Mouse (Mus musculus) heart, embryonic 14.5 days (tissue): ENCODE measurements at regions not wholly inside any gene's neighbourhood (a gene's known extent, or its start where the extent isn't known, plus 50 kb on each side); places are given as distances from the start of the nearest gene placed in this dataset.

Source experiments
- ATAC-seq: fragments of 200-750 bp; cut with Nextera tagmentation; 2 replicates; pipeline ENCODE4 v1.8.0; 2017; ENCODE audit warnings: low read depth, moderate TSS enrichment; ENCODE audit not compliant: insufficient number of reproducible peaks, insufficient read depth, low FRiP score
- H3K27ac ChIP-seq, 2 experiments: fragments of 200-500 bp in 1 of 2; fragments of 300-500 bp in 1 of 2; sonication (generic) in 1 of 2; replicated peaks in 1 of 2; 2 replicates each; pipeline ENCODE4 v1.5.1; 2012 to 2014; ENCODE audit warnings: low read depth in 2 of 2, low read length in 2 of 2, control low read depth in 1 of 2, mild to moderate bottlenecking in 1 of 2, mixed read lengths in 1 of 2; ENCODE audit not compliant: control insufficient read depth in 1 of 2, insufficient read depth in 1 of 2
- H3K27me3 ChIP-seq: fragments of 300-500 bp; sonication (generic); 2 replicates; pipeline ENCODE4 v1.6.1; 2014; ENCODE audit warnings: mild to moderate bottlenecking, low read length, control low read depth; ENCODE audit not compliant: control insufficient read depth, insufficient read depth
- H3K36me3 ChIP-seq: fragments of 300-500 bp; sonication (generic); 2 replicates; pipeline ENCODE4 v1.6.1; 2014; ENCODE audit warnings: mild to moderate bottlenecking, control low read depth, low read length, mixed read lengths; ENCODE audit not compliant: control insufficient read depth, insufficient read depth
- H3K4me1 ChIP-seq, 2 experiments: fragments of 200-500 bp in 1 of 2; fragments of 300-500 bp in 1 of 2; sonication (generic) in 1 of 2; 2 replicates each; pipeline ENCODE4 v1.6.1; 2012 to 2014; ENCODE audit warnings: low read length in 2 of 2, control low read depth in 1 of 2, mixed read lengths in 1 of 2; ENCODE audit not compliant: control insufficient read depth in 2 of 2, insufficient read depth in 2 of 2
- H3K4me2 ChIP-seq: fragments of 300-500 bp; sonication (generic); 2 replicates; pipeline ENCODE4 v1.6.1; 2014; ENCODE audit warnings: mild to moderate bottlenecking, low read length
- H3K4me3 ChIP-seq, 2 experiments: fragments of 200-500 bp in 1 of 2; fragments of 300-500 bp in 1 of 2; sonication (generic) in 1 of 2; 2 replicates each; pipeline ENCODE4 v1.5.1; 2012 to 2014; ENCODE audit warnings: low read length in 2 of 2, mild to moderate bottlenecking in 2 of 2, control low read depth in 1 of 2, low read depth in 1 of 2, moderate library complexity in 1 of 2; ENCODE audit not compliant: control insufficient read depth in 1 of 2, insufficient read depth in 1 of 2
- H3K9ac ChIP-seq: fragments of 300-500 bp; sonication (generic); 2 replicates; pipeline ENCODE4 v1.6.1; 2014; ENCODE audit warnings: mild to moderate bottlenecking, low read length
- H3K9me3 ChIP-seq: fragments of 300-500 bp; sonication (generic); 2 replicates; pipeline ENCODE4 v1.6.1; 2016; ENCODE audit warnings: low read length, control low read depth; ENCODE audit not compliant: control insufficient read depth
- WGBS: fragments of 180-500 bp; shearing (Covaris S2); extraction: QIAGEN DNeasy Blood & Tissue Kit; methylation state at CpG from one replicate; pipeline ENCODE4 v1.1.7; 2014; 5-methylcytosine and 5-hydroxymethylcytosine counted together

GRCm38 (mm10) chr8:112333171-112333570 lies 236.7 kb upstream of the Cntnap4 start:
- H3K9me3 ChIP-seq, result no peaks in the 10 kb centered on the region
- no peak overlapping the region for H3K4me3 ChIP-seq
- no peaks in the 10 kb centered on the region for H3K27me3 ChIP-seq
- no peak overlapping the region for H3K9ac ChIP-seq
- H3K36me3 ChIP-seq, result no peaks in the 10 kb centered on the region
- H3K4me1 ChIP-seq, result no peaks in the 10 kb centered on the region
- ATAC-seq, result no peak
- WGBS, result 81% methylated on average over 11 of the region's 11 CpGs
- no peak overlapping the region for H3K4me2 ChIP-seq
- no peak overlapping the region for H3K27ac ChIP-seq

DNA sequence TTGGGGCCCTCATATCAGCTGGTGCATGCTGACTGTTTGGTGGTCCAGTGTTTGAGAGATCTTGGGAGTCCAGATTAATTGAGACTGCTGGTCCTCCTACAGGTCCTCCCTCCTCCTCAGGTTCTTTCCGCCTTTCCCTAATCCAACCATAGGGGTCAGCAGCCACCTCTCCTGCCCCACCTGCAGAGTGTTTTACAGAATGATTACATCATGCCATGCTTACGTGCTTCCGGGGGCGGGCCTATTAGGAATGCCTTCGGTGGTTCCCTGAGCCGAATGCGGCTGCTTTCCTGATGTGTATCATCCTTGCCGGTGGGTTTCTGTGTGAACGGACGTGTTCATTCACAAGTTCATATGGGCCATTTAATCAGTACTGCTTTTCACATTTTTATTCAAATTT lies 237.8 kb upstream of the Cntnap4 start:
- no peak overlapping the region for H3K4me3 ChIP-seq
- no peaks in the 10 kb centered on the region for H3K9me3 ChIP-seq
- no peak overlapping the region for H3K9ac ChIP-seq
- no peaks in the 10 kb centered on the region for H3K4me1 ChIP-seq
- H3K27ac ChIP-seq, result no peak overlapping the region
- no peaks in the 10 kb centered on the region for H3K36me3 ChIP-seq
- H3K27me3 ChIP-seq, result no peaks in the 10 kb centered on the region
- ATAC-seq, result no peak
- WGBS, result 74% methylated on average over 10 of the region's 10 CpGs
- no peak overlapping the region for H3K4me2 ChIP-seq

DNA sequence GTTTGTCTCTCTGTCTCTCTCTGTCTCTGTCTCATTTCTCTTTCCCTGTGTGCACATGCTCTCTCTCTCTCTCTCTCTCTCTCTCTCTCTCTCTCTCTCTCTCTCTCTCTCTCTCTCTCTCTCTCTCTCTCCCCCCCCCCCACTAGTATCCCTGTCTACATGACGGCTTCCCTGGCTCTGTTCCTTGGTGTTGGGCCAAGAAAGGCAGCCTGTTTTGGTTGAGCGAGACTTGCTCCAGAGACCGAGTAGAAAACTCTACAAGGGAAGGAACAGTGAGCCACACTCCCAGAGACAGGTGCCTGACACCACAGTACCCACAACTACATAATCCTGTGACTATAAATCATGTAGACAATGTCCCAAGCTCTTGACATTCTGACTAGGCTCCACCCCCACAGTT lies 260.0 kb upstream of the Cntnap4 start:
- no peak for ATAC-seq
- Histone ChIP-seq H3K4me1 (no peaks in the 10 kb centered on the region), H3K4me3 (no peak overlapping the region), H3K4me2 (no peak overlapping the region), H3K9me3 (no peaks in the 10 kb centered on the region), H3K9ac (no peak overlapping the region), H3K36me3 (no peaks in the 10 kb centered on the region), H3K27me3 (no peaks in the 10 kb centered on the region), H3K27ac (no peak overlapping the region)
- 64% methylated on average over 3 of the region's 3 CpGs for WGBS

- 72% methylated on average over 6 of the region's 6 CpGs for WGBS
- Histone ChIP-seq H3K27me3 (no peaks in the 10 kb centered on the region), H3K9ac (no peak overlapping the region), H3K4me3 (no peak overlapping the region), H3K4me1 (no peaks in the 10 kb centered on the region), H3K4me2 (no peak overlapping the region), H3K9me3 (no peaks in the 10 kb centered on the region), H3K27ac (no peak overlapping the region), H3K36me3 (no peaks in the 10 kb centered on the region)
- no peak for ATAC-seq
Measured at GRCm38 (mm10) chr8:112308354-112308753, 261.5 kb upstream of the Cntnap4 start.

GRCm38 (mm10) chr8:112297021-112297420 lies 272.8 kb upstream of the Cntnap4 start:
- ATAC-seq, result no peak

GRCm38 (mm10) chr8:112283316-112283715 lies 268.5 kb upstream of the Gm6793 start:
- H3K4me3 ChIP-seq, result no peak overlapping the region
- no peaks in the 10 kb centered on the region; a peak in 1 of 4 replicates for H3K4me1 ChIP-seq
- no peaks in the 10 kb centered on the region for H3K27me3 ChIP-seq
- H3K9me3 ChIP-seq, result no peaks in the 10 kb centered on the region
- H3K4me2 ChIP-seq, result no peak overlapping the region; the same call in 1 of the 2 replicates
- no peaks in the 10 kb centered on the region for H3K36me3 ChIP-seq
- no peak for ATAC-seq
- H3K9ac ChIP-seq, result no peak overlapping the region
- WGBS, result 89% methylated on average over 6 of the region's 6 CpGs
- no peak overlapping the region for H3K27ac ChIP-seq

More at GRCm38 (mm10) chr8:112297021-112297420, 272.8 kb upstream of the Cntnap4 start:
- Histone ChIP-seq H3K9ac (no peak overlapping the region), H3K27ac (no peak overlapping the region), H3K27me3 (no peaks in the 10 kb centered on the region), H3K4me2 (no peak overlapping the region), H3K36me3 (no peaks in the 10 kb centered on the region), H3K9me3 (no peaks in the 10 kb centered on the region), H3K4me3 (no peak overlapping the region), H3K4me1 (0 out of 4 replicates have a peak, but pooled peaks cover 0 to 3% of the 10 kb centered on the region in 2 experiments)
- 31% methylated on average over 8 of the region's 8 CpGs for WGBS

DNA sequence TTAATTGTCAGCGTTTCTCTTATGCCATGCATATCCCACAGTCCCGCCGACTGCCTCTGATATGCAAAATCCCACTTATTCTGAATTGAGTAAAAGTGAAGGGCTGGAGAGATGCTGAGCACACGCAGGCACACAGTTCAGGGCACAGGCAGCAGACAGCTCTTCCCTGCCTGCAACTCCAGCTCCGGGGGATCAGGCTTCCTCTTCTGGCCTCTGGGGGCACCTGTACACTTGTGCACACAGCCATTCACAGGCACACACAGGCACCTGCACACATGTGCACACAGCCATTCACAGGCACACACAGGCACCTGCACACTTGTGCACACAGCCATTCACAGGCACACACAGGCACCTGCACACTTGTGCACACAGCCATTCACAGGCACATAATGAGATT lies 254.8 kb upstream of the Gm6793 start:
- Histone ChIP-seq H3K9me3 (no peaks in the 10 kb centered on the region), H3K4me1 (no peaks in the 10 kb centered on the region), H3K27me3 (no peaks in the 10 kb centered on the region), H3K36me3 (no peaks in the 10 kb centered on the region), H3K9ac (no peak overlapping the region), H3K4me2 (no peak overlapping the region), H3K27ac (no peak overlapping the region), H3K4me3 (no peak overlapping the region)
- ATAC-seq, result no peak
- WGBS, result 72% methylated on average over 5 of the region's 5 CpGs

DNA sequence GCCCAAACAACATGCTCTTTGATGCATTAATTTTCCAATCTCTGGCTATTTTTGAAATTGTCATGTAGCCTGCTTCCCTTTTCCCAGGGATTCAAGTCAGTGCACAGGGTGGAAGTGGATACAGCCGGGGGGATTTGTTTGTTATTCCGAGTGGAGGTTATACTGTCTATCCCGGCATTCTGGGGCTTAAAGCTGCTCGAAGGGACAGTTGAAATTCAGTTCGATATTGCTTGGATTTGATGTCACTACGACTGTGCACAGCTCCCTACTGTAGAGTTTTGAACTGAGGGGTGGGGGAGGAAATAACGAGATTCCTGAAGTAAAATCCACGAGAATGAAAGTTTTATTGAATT lies 254.4 kb upstream of the Gm6793 start:
- no peaks in the 10 kb centered on the region for H3K4me1 ChIP-seq
- H3K4me3 ChIP-seq, result no peak overlapping the region
- WGBS, result 65% methylated on average over 8 of the region's 8 CpGs
- H3K36me3 ChIP-seq, result no peaks in the 10 kb centered on the region
- H3K4me2 ChIP-seq, result no peak overlapping the region
- no peaks in the 10 kb centered on the region for H3K27me3 ChIP-seq
- ATAC-seq, result no peak
- no peak overlapping the region for H3K27ac ChIP-seq
- H3K9me3 ChIP-seq, result no peaks in the 10 kb centered on the region
- H3K9ac ChIP-seq, result no peak overlapping the region
